Mouse (Mus musculus) G1E (cell line): ENCODE measurements around the gene 1700016H13Rik. TPM values are rescaled to one million over a fixed set of nuclear protein-coding genes. Genes with fewer than 3 reads are reported as not detected.

ENCODE experiments used
- ATAC-seq: 2 replicates; pipeline ENCODE4 v1.8.0; 2016; ENCODE audit warnings: mild to moderate bottlenecking; ENCODE audit not compliant: insufficient number of reproducible peaks, poor library complexity, low FRiP score, severe bottlenecking; ENCODE audit errors: extremely low read depth
- DNase-seq: peaks from one replicate; pipeline ENCODE4 v3.0.0; 2012; ENCODE audit warnings: low spot score
- H3K27me3 ChIP-seq: 2 replicates; pipeline ENCODE4 v1.6.1; 2012; ENCODE audit warnings: mild to moderate bottlenecking, low read length, inconsistent platforms; ENCODE audit not compliant: insufficient read depth
- H3K36me3 ChIP-seq: replicated peaks from 2 replicates; pipeline ENCODE3; 2012; ENCODE audit warnings: mild to moderate bottlenecking, inconsistent platforms
- H3K4me1 ChIP-seq: 2 replicates; pipeline ENCODE4 v1.6.1; 2012; ENCODE audit warnings: low read depth, low read length, inconsistent platforms, mixed read lengths; ENCODE audit not compliant: insufficient read depth
- H3K4me3 ChIP-seq: 2 replicates; pipeline ENCODE4 v1.5.1; 2012; ENCODE audit warnings: low read depth, mild to moderate bottlenecking, inconsistent platforms, low read length, moderate library complexity, mixed read lengths
- H3K9me3 ChIP-seq: replicated peaks from 2 replicates; pipeline ENCODE4 v1.6.1; 2012; ENCODE audit warnings: inconsistent platforms
- CTCF ChIP-seq: IDR thresholded peaks from 2 replicates; pipeline ENCODE4 v1.5.1; 2012; ENCODE audit warnings: low read depth, low read length, inconsistent platforms, mixed read lengths
- GATA1 ChIP-seq: IDR thresholded peaks from 2 replicates; pipeline ENCODE4 v1.6.1; 2012; ENCODE audit warnings: borderline replicate concordance, low read length, inconsistent platforms, mixed read lengths
- GATA2 ChIP-seq: IDR thresholded peaks from 2 replicates; pipeline ENCODE4 v1.6.1; 2012; ENCODE audit warnings: low read depth, low read length, inconsistent platforms, borderline replicate concordance
- POLR2AphosphoS5 ChIP-seq: IDR thresholded peaks from 2 replicates; pipeline ENCODE4 v1.6.1; 2012; ENCODE audit warnings: low read depth, low read length, inconsistent platforms; ENCODE audit not compliant: insufficient replicate concordance
- TAL1 ChIP-seq: conservative IDR thresholded peaks from 2 replicates; pipeline ENCODE4 v1.6.1; 2012; ENCODE audit warnings: low read depth, low read length, inconsistent platforms, mixed read lengths
- polyA plus RNA-seq: library from polyadenylated mRNA; stranded (reverse); fragments of >175 nt; gene quantifications from 2 replicates; pipeline ENCODE4 v1.2.3, GENCODE M21; 2012
- total RNA-seq, 2 experiments: library from RNA; stranded (forward) in 1 of 2; stranded (reverse) in 1 of 2; fragments of 200-1000 nt in 1 of 2; fragments of >200 nt in 1 of 2; fragmentation: Nextera tagmentation in 1 of 2; gene quantifications; 2 replicates each; pipeline ENCODE4 v1.2.3; 2014 to 2017

1700016H13Rik gene
- total and polyA plus RNA-seq, 3 experiments: not detected

GRCm38 (mm10) chr5:103598264-103598663 is 57.5 kb downstream of the 1700016H13Rik start:
- Histone ChIP-seq H3K4me1 (no peaks in the 10 kb centered on the region), H3K36me3 (no peaks in the 10 kb centered on the region), H3K4me3 (no peak overlapping the region), H3K9me3 (peaks cover 50% of the 10 kb centered on the region), H3K27me3 (no peaks in the 10 kb centered on the region)
- no peak for DNase-seq
- no peak for ATAC-seq
- TF ChIP-seq CTCF: no peak
- TF ChIP-seq GATA2: no peak
- TF ChIP-seq POLR2AphosphoS5: no peak
- TF ChIP-seq GATA1: no peak
- no peak for TF ChIP-seq TAL1

Other genes starting within 250 kb of the 1700016H13Rik start
- not detected in 2 replicates for gene Ptpn13, start 230.8 kb downstream of the 1700016H13Rik start, total RNA-seq (2014; fragmentation: Nextera tagmentation)
- under 0.01 and 0.27 TPM in 2 replicates for gene Ptpn13, start 230.8 kb downstream of the 1700016H13Rik start, total RNA-seq (2017)
- not detected in 2 replicates for gene Ptpn13, start 230.8 kb downstream of the 1700016H13Rik start, polyA plus RNA-seq
- not detected in 2 replicates for gene Slc10a6, start 26.6 kb downstream of the 1700016H13Rik start, total RNA-seq (2014; fragmentation: Nextera tagmentation)
- 0.11 TPM in 1 of 2 replicates, not detected in the other for gene Slc10a6, start 26.6 kb downstream of the 1700016H13Rik start, total RNA-seq (2017)
- gene Slc10a6, start 26.6 kb downstream of the 1700016H13Rik start, polyA plus RNA-seq: not detected in 2 replicates
- gene Aff1, start 36.4 kb upstream of the 1700016H13Rik start, total RNA-seq (2014; fragmentation: Nextera tagmentation): 109 and 152 TPM in 2 replicates
- gene Aff1, start 36.4 kb upstream of the 1700016H13Rik start, total RNA-seq (2017): 14.0 and 16.6 TPM in 2 replicates
- gene Aff1, start 36.4 kb upstream of the 1700016H13Rik start, polyA plus RNA-seq: 50.3 and 51.3 TPM in 2 replicates